Mouse (Mus musculus): ENCODE results near the gene Zfp704. TPM values are rescaled to one million over a fixed set of nuclear protein-coding genes. Genes with fewer than 3 reads are reported as not detected.

The Zfp704 gene
- polyA plus RNA-seq, 1 experiment = 4.0 TPM

GRCm38 (mm10) chr3:9454556-9455330 is 155.1 kb downstream of the Zfp704 start:
- Histone ChIP-seq H3K4me1 (ENCODE audit: control insufficient read depth, insufficient read depth, insufficient read length, low read length) (no peaks in the 10 kb centered on the region), H3K27ac (replicated peaks; ENCODE audit: low read depth, low read length) (no peak overlapping the region), H3K4me3 (ENCODE audit: insufficient read depth, low read depth, low read length) (no peak overlapping the region)

- no peak overlapping the region for H3K27ac ChIP-seq (replicated peaks; ENCODE audit: low read depth, low read length)
- no peak overlapping the region for H3K4me3 ChIP-seq (ENCODE audit: insufficient read depth, low read depth, low read length)
- no peaks in the 10 kb centered on the region for H3K4me1 ChIP-seq (ENCODE audit: control insufficient read depth, insufficient read depth, insufficient read length, low read length)
Measured at GRCm38 (mm10) chr3:9450521-9450920, 159.4 kb downstream of the Zfp704 start.

GRCm38 (mm10) chr3:9449261-9450007 is 160.5 kb downstream of the Zfp704 start:
- H3K27ac ChIP-seq (replicated peaks; ENCODE audit: low read depth, low read length) = no peak overlapping the region
- H3K4me1 ChIP-seq (ENCODE audit: control insufficient read depth, insufficient read depth, insufficient read length, low read length) = no peaks in the 10 kb centered on the region

GRCm38 (mm10) chr3:9448541-9448940 is 161.3 kb downstream of the Zfp704 start:
- H3K27ac ChIP-seq (replicated peaks; ENCODE audit: low read depth, low read length) = no peak overlapping the region
- H3K4me3 ChIP-seq (ENCODE audit: insufficient read depth, low read depth, low read length) = no peak overlapping the region
- no peaks in the 10 kb centered on the region for H3K4me1 ChIP-seq (ENCODE audit: control insufficient read depth, insufficient read depth, insufficient read length, low read length)

More at GRCm38 (mm10) chr3:9449261-9450007, 160.5 kb downstream of the Zfp704 start:
- H3K4me3 ChIP-seq (ENCODE audit: insufficient read depth, low read depth, low read length) = no peak overlapping the region

GRCm38 (mm10) chr3:9444558-9444957 is 165.3 kb downstream of the Zfp704 start:
- H3K27ac ChIP-seq (replicated peaks; ENCODE audit: low read depth, low read length) = no peak overlapping the region
- no peak overlapping the region for H3K4me3 ChIP-seq (ENCODE audit: insufficient read depth, low read depth, low read length)
- H3K4me1 ChIP-seq (ENCODE audit: control insufficient read depth, insufficient read depth, insufficient read length, low read length) = no peaks in the 10 kb centered on the region

GRCm38 (mm10) chr3:9443981-9444380 is 165.9 kb downstream of the Zfp704 start:
- no peaks in the 10 kb centered on the region for H3K4me1 ChIP-seq (ENCODE audit: control insufficient read depth, insufficient read depth, insufficient read length, low read length)

GRCm38 (mm10) chr3:9443476-9443875 is 166.4 kb downstream of the Zfp704 start:
- Histone ChIP-seq H3K4me3 (ENCODE audit: insufficient read depth, low read depth, low read length) (no peak overlapping the region), H3K27ac (replicated peaks; ENCODE audit: low read depth, low read length) (no peak overlapping the region), H3K4me1 (ENCODE audit: control insufficient read depth, insufficient read depth, insufficient read length, low read length) (no peaks in the 10 kb centered on the region)

More at GRCm38 (mm10) chr3:9443981-9444380, 165.9 kb downstream of the Zfp704 start:
- no peak overlapping the region for H3K27ac ChIP-seq (replicated peaks; ENCODE audit: low read depth, low read length)
- no peak overlapping the region for H3K4me3 ChIP-seq (ENCODE audit: insufficient read depth, low read depth, low read length)

- Histone ChIP-seq H3K4me3 (ENCODE audit: insufficient read depth, low read depth, low read length) (no peak overlapping the region), H3K4me1 (ENCODE audit: control insufficient read depth, insufficient read depth, insufficient read length, low read length) (no peaks in the 10 kb centered on the region), H3K27ac (replicated peaks; ENCODE audit: low read depth, low read length) (no peak overlapping the region)
Measured at GRCm38 (mm10) chr3:9441566-9442540, 168.0 kb downstream of the Zfp704 start.

GRCm38 (mm10) chr3:9440466-9440865 is 169.4 kb downstream of the Zfp704 start:
- Histone ChIP-seq H3K4me1 (ENCODE audit: control insufficient read depth, insufficient read depth, insufficient read length, low read length) (no peaks in the 10 kb centered on the region), H3K4me3 (ENCODE audit: insufficient read depth, low read depth, low read length) (no peak overlapping the region), H3K27ac (replicated peaks; ENCODE audit: low read depth, low read length) (no peak overlapping the region)

- Histone ChIP-seq H3K4me1 (ENCODE audit: control insufficient read depth, insufficient read depth, insufficient read length, low read length) (no peaks in the 10 kb centered on the region), H3K4me3 (ENCODE audit: insufficient read depth, low read depth, low read length) (no peak overlapping the region), H3K27ac (replicated peaks; ENCODE audit: low read depth, low read length) (no peak overlapping the region)
Measured at GRCm38 (mm10) chr3:9439619-9440286, 170.1 kb downstream of the Zfp704 start.

- Histone ChIP-seq H3K4me3 (ENCODE audit: insufficient read depth, low read depth, low read length) (no peak overlapping the region), H3K4me1 (ENCODE audit: control insufficient read depth, insufficient read depth, insufficient read length, low read length) (peaks cover 4% of the 10 kb centered on the region; the same call in 1 of the 2 replicates), H3K27ac (replicated peaks; ENCODE audit: low read depth, low read length) (no peak overlapping the region)
Measured at GRCm38 (mm10) chr3:9436256-9436655, 173.6 kb downstream of the Zfp704 start.

GRCm38 (mm10) chr3:9434394-9435175 is 175.3 kb downstream of the Zfp704 start:
- Histone ChIP-seq H3K4me1 (ENCODE audit: control insufficient read depth, insufficient read depth, insufficient read length, low read length) (peaks cover 4% of the 10 kb centered on the region; the same call in 1 of the 2 replicates), H3K4me3 (ENCODE audit: insufficient read depth, low read depth, low read length) (no peak overlapping the region), H3K27ac (replicated peaks; ENCODE audit: low read depth, low read length) (no peak overlapping the region)

GRCm38 (mm10) chr3:9432796-9433526 is 176.9 kb downstream of the Zfp704 start:
- H3K4me1 ChIP-seq (ENCODE audit: control insufficient read depth, insufficient read depth, insufficient read length, low read length) = peaks cover 4% of the 10 kb centered on the region; the same call in 1 of the 2 replicates
- no peak overlapping the region for H3K27ac ChIP-seq (replicated peaks; ENCODE audit: low read depth, low read length)
- no peak overlapping the region for H3K4me3 ChIP-seq (ENCODE audit: insufficient read depth, low read depth, low read length)
